Mouse (Mus musculus): ENCODE measurements around the gene Eid2. TPM values are rescaled to one million over a fixed set of nuclear protein-coding genes. Genes with fewer than 3 reads are reported as not detected.

The Eid2 gene
- polyA plus RNA-seq, 1 experiment: 17.2 TPM

GRCm38 (mm10) chr7:28278279-28278652 lies 10.6 kb downstream of the Eid2 start:
- H3K27me3 ChIP-seq (ENCODE audit: control insufficient read depth, insufficient read depth, low read length, poor library complexity, severe bottlenecking): no peaks in the 10 kb centered on the region
- TF ChIP-seq EP300 (IDR thresholded peaks at IDR 0.05; ENCODE audit: insufficient read depth, low read depth, low read length): no peak
- TF ChIP-seq CTCF (IDR thresholded peaks at IDR 0.05; ENCODE audit: low read depth, low read length): no peak
- TF ChIP-seq POLR2A (IDR thresholded peaks at IDR 0.05; ENCODE audit: insufficient read depth, low read length): no peak
- H3K27ac ChIP-seq (ENCODE audit: insufficient read depth, low read length): no peak overlapping the region
- no peaks in the 10 kb centered on the region for H3K9me3 ChIP-seq (replicated peaks; ENCODE audit: control insufficient read depth, insufficient read depth, low read length, poor library complexity, severe bottlenecking)
- H3K4me1 ChIP-seq (ENCODE audit: control insufficient read depth, insufficient read depth, low read length): no peaks in the 10 kb centered on the region
- H3K36me3 ChIP-seq (ENCODE audit: control insufficient read depth, insufficient read depth, low read length, poor library complexity, severe bottlenecking): no peaks in the 10 kb centered on the region
- H3K4me3 ChIP-seq (ENCODE audit: low read depth, low read length): peak overlapping the region; percentile 78
- peak overlapping the region; percentile 80 for H3K9ac ChIP-seq (ENCODE audit: low read depth, poor library complexity, severe bottlenecking)

- no peak for TF ChIP-seq EP300 (IDR thresholded peaks at IDR 0.05; ENCODE audit: insufficient read depth, low read depth, low read length)
- no peak for TF ChIP-seq POLR2A (IDR thresholded peaks at IDR 0.05; ENCODE audit: insufficient read depth, low read length)
- TF ChIP-seq CTCF (IDR thresholded peaks at IDR 0.05; ENCODE audit: low read depth, low read length): no peak
- Histone ChIP-seq H3K9ac (ENCODE audit: low read depth, poor library complexity, severe bottlenecking) (no peak overlapping the region), H3K9me3 (replicated peaks; ENCODE audit: control insufficient read depth, insufficient read depth, low read length, poor library complexity, severe bottlenecking) (no peaks in the 10 kb centered on the region)
Observed at GRCm38 (mm10) chr7:28280630-28281029, 12.9 kb downstream of the Eid2 start.

GRCm38 (mm10) chr7:28290165-28290564 lies 22.5 kb downstream of the Eid2 start:
- H3K9ac ChIP-seq (ENCODE audit: low read depth, poor library complexity, severe bottlenecking): peak overlapping the region; percentile 62
- no peaks in the 10 kb centered on the region for H3K36me3 ChIP-seq (ENCODE audit: control insufficient read depth, insufficient read depth, low read length, poor library complexity, severe bottlenecking)
- H3K9me3 ChIP-seq (replicated peaks; ENCODE audit: control insufficient read depth, insufficient read depth, low read length, poor library complexity, severe bottlenecking): no peaks in the 10 kb centered on the region
- no peaks in the 10 kb centered on the region for H3K4me1 ChIP-seq (ENCODE audit: control insufficient read depth, insufficient read depth, low read length)
- TF ChIP-seq EP300 (IDR thresholded peaks at IDR 0.05; ENCODE audit: insufficient read depth, low read depth, low read length): no peak
- peak; percentile 8 for TF ChIP-seq CTCF (IDR thresholded peaks at IDR 0.05; ENCODE audit: low read depth, low read length)
- no peaks in the 10 kb centered on the region for H3K27me3 ChIP-seq (ENCODE audit: control insufficient read depth, insufficient read depth, low read length, poor library complexity, severe bottlenecking)
- H3K27ac ChIP-seq (ENCODE audit: insufficient read depth, low read length): no peak overlapping the region
- peak overlapping the region; percentile 50 for H3K4me3 ChIP-seq (ENCODE audit: low read depth, low read length)

More at GRCm38 (mm10) chr7:28280630-28281029, 12.9 kb downstream of the Eid2 start:
- no peak overlapping the region for H3K4me3 ChIP-seq (ENCODE audit: low read depth, low read length)
- no peaks in the 10 kb centered on the region for H3K4me1 ChIP-seq (ENCODE audit: control insufficient read depth, insufficient read depth, low read length)
- no peak overlapping the region for H3K27ac ChIP-seq (ENCODE audit: insufficient read depth, low read length)
- H3K36me3 ChIP-seq (ENCODE audit: control insufficient read depth, insufficient read depth, low read length, poor library complexity, severe bottlenecking): no peaks in the 10 kb centered on the region
- no peaks in the 10 kb centered on the region for H3K27me3 ChIP-seq (ENCODE audit: control insufficient read depth, insufficient read depth, low read length, poor library complexity, severe bottlenecking)

- Histone ChIP-seq H3K36me3 (ENCODE audit: control insufficient read depth, insufficient read depth, low read length, poor library complexity, severe bottlenecking) (no peaks in the 10 kb centered on the region), H3K4me1 (ENCODE audit: control insufficient read depth, insufficient read depth, low read length) (no peaks in the 10 kb centered on the region), H3K27ac (ENCODE audit: insufficient read depth, low read length) (no peak within 1 kb of the TSS), H3K9ac (ENCODE audit: low read depth, poor library complexity, severe bottlenecking) (peak within 1 kb of the TSS; percentile 62), H3K4me3 (ENCODE audit: low read depth, low read length) (peak within 1 kb of the TSS; percentile 50), H3K9me3 (replicated peaks; ENCODE audit: control insufficient read depth, insufficient read depth, low read length, poor library complexity, severe bottlenecking) (no peaks in the 10 kb centered on the region), H3K27me3 (ENCODE audit: control insufficient read depth, insufficient read depth, low read length, poor library complexity, severe bottlenecking) (no peaks in the 10 kb centered on the region)
- peak; percentile 60 for TF ChIP-seq CTCF (IDR thresholded peaks at IDR 0.05; ENCODE audit: low read depth, low read length)
- TF ChIP-seq POLR2A (IDR thresholded peaks at IDR 0.05; ENCODE audit: insufficient read depth, low read length): no peak
- 0 out of 2 replicates have a peak, but pooled peaks have one; percentile 48 for TF ChIP-seq EP300 (IDR thresholded peaks at IDR 0.05; ENCODE audit: insufficient read depth, low read depth, low read length)
Observed at GRCm38 (mm10) chr7:28290638-28291590, 23.2 kb downstream of the Eid2 start, which contains the start of gene Selenov. Gene Selenov (minus strand): TSS chr7:28291186.

GRCm38 (mm10) chr7:28294481-28294880 lies 26.8 kb downstream of the Eid2 start:
- TF ChIP-seq POLR2A (IDR thresholded peaks at IDR 0.05; ENCODE audit: insufficient read depth, low read length) (peak; percentile 59), CTCF (IDR thresholded peaks at IDR 0.05; ENCODE audit: low read depth, low read length) (no peak)
- Histone ChIP-seq H3K9me3 (replicated peaks; ENCODE audit: control insufficient read depth, insufficient read depth, low read length, poor library complexity, severe bottlenecking) (no peaks in the 10 kb centered on the region), H3K36me3 (ENCODE audit: control insufficient read depth, insufficient read depth, low read length, poor library complexity, severe bottlenecking) (no peaks in the 10 kb centered on the region), H3K9ac (ENCODE audit: low read depth, poor library complexity, severe bottlenecking) (peak overlapping the region; percentile 63), H3K4me3 (ENCODE audit: low read depth, low read length) (peak overlapping the region; percentile 64), H3K27ac (ENCODE audit: insufficient read depth, low read length) (no peak overlapping the region), H3K27me3 (ENCODE audit: control insufficient read depth, insufficient read depth, low read length, poor library complexity, severe bottlenecking) (no peaks in the 10 kb centered on the region), H3K4me1 (ENCODE audit: control insufficient read depth, insufficient read depth, low read length) (no peaks in the 10 kb centered on the region)
